Mouse (Mus musculus) CH12.LX (cell line): ENCODE results near the gene Grm8.

ENCODE experiments used
- CTCF ChIP-seq, 2 experiments: IDR thresholded peaks in 1 of 2; conservative IDR thresholded peaks in 1 of 2; 2 replicates each; pipeline ENCODE4 v1.5.1; 2011 to 2012; ENCODE audit warnings: low read depth in 2 of 2, low read length in 2 of 2, improper control_type of control experiment in 1 of 2, inconsistent platforms in 1 of 2, mild to moderate bottlenecking in 1 of 2, moderate library complexity in 1 of 2
- EP300 ChIP-seq: IDR thresholded peaks from 2 replicates; pipeline ENCODE4 v1.6.1; 2011; ENCODE audit warnings: low read length, improper control_type of control experiment
- IRF4 ChIP-seq: IDR thresholded peaks from 2 replicates; pipeline ENCODE4 v1.6.1; 2014; ENCODE audit warnings: low read depth, mild to moderate bottlenecking, inconsistent platforms, low read length, improper control_type of control experiment
- MAX ChIP-seq: IDR thresholded peaks from 2 replicates; pipeline ENCODE4 v1.6.1; 2011; ENCODE audit warnings: low read length, improper control_type of control experiment
- NRF1 ChIP-seq: IDR thresholded peaks from 2 replicates; pipeline ENCODE4 v1.6.1; 2014; ENCODE audit warnings: low read depth, mild to moderate bottlenecking, inconsistent platforms, low read length, improper control_type of control experiment, moderate library complexity
- POLR2A ChIP-seq: IDR thresholded peaks from 2 replicates; pipeline ENCODE4 v1.6.1; 2011; ENCODE audit warnings: low read depth, mild to moderate bottlenecking, improper control_type of control experiment, low read length
- TBP ChIP-seq: conservative IDR thresholded peaks from 2 replicates; pipeline ENCODE4 v1.6.1; 2011; ENCODE audit warnings: low read depth, low read length, improper control_type of control experiment
- ZKSCAN1 ChIP-seq: IDR thresholded peaks from 2 replicates; pipeline ENCODE4 v1.6.1; 2012; ENCODE audit warnings: low read depth, inconsistent platforms, low read length, improper control_type of control experiment, borderline replicate concordance

- TF ChIP-seq POLR2A (no peak), NRF1 (no peak), MAX (no peak), IRF4 (no peak), CTCF (conservative IDR thresholded peaks at IDR 0.05 in 1 of 2, IDR thresholded peaks at IDR 0.05 in 1 of 2; ENCODE audit: low read depth in 2 of 2, low read length in 2 of 2) (no peak), ZKSCAN1 (no peak), TBP (no peak), EP300 (no peak)
These were observed 473.1 kb downstream of the Grm8 start for GRCm38 (mm10) chr6:27661747-27662435.
